Mouse (Mus musculus) embryonic facial prominence, embryonic 14.5 days (tissue): ENCODE measurements around the gene Ndufaf3. TPM values are rescaled to one million over a fixed set of nuclear protein-coding genes. Genes with fewer than 3 reads are reported as not detected.
A peak's percentile ranks its signal among the peaks of the same experiment; 100 is the strongest.
"Not testable (repeated sequence)": the region's sequence is repeated elsewhere in the genome, so short reads cannot be mapped to it uniquely, and the experiment has no call there.

Experiments
- ATAC-seq: fragments of 200-750 bp; cut with Nextera tagmentation; 2 replicates; pipeline ENCODE4 v1.8.0; 2017; ENCODE audit warnings: low read depth, moderate number of reproducible peaks, moderate TSS enrichment
- DNase-seq: peaks from one replicate; pipeline ENCODE4 v3.0.0-alpha.2; 2015; ENCODE audit warnings: low spot score
- H3K27ac ChIP-seq: fragments of 300-500 bp; sonication (generic); replicated peaks from 2 replicates; pipeline ENCODE4 v1.5.1; 2014; ENCODE audit warnings: low read depth, mild to moderate bottlenecking, low read length, moderate library complexity
- H3K27me3 ChIP-seq: fragments of 300-500 bp; sonication (generic); replicated peaks from 2 replicates; pipeline ENCODE4 v1.6.1; 2014; ENCODE audit warnings: low read length; ENCODE audit not compliant: control insufficient read depth, insufficient read depth
- H3K36me3 ChIP-seq: fragments of 300-500 bp; sonication (generic); 2 replicates; pipeline ENCODE4 v1.6.1; 2014; ENCODE audit warnings: low read length, mixed read lengths; ENCODE audit not compliant: control insufficient read depth, insufficient read depth
- H3K4me1 ChIP-seq: fragments of 300-500 bp; sonication (generic); 2 replicates; pipeline ENCODE4 v1.6.1; 2014; ENCODE audit warnings: antibody characterized with exemption, low read length; ENCODE audit not compliant: control insufficient read depth, insufficient read depth
- H3K4me2 ChIP-seq: fragments of 300-500 bp; sonication (generic); 2 replicates; pipeline ENCODE4 v1.6.1; 2014; ENCODE audit warnings: low read depth, mild to moderate bottlenecking, low read length, moderate library complexity, mixed read lengths
- H3K4me3 ChIP-seq: fragments of 300-500 bp; sonication (generic); 2 replicates; pipeline ENCODE4 v1.5.1; 2014; ENCODE audit warnings: low read depth, mild to moderate bottlenecking, low read length
- H3K9ac ChIP-seq: fragments of 300-500 bp; sonication (generic); 2 replicates; pipeline ENCODE4 v1.6.1; 2014; ENCODE audit warnings: low read depth, mild to moderate bottlenecking, low read length, moderate library complexity, mixed read lengths
- H3K9me3 ChIP-seq: fragments of 300-500 bp; sonication (generic); 2 replicates; pipeline ENCODE4 v1.6.1; 2016; ENCODE audit warnings: low read length; ENCODE audit not compliant: control insufficient read depth
- WGBS: fragments of 180-500 bp; shearing (Covaris S2); extraction: QIAGEN DNeasy Blood & Tissue Kit; methylation state at CpG from one replicate; pipeline ENCODE4 v1.1.7; 2014; 5-methylcytosine and 5-hydroxymethylcytosine counted together
- polyA plus RNA-seq: library from polyadenylated mRNA; unstranded; fragments of >200 nt; fragmentation: Nextera tagmentation; extraction: Ambion mirVana; gene quantifications from 2 replicates; pipeline ENCODE4 v1.2.1, GENCODE M21; 2014

The Ndufaf3 gene
- polyA plus RNA-seq: 59.6 and 61.9 TPM in 2 replicates

GRCm38 (mm10) chr9:108566815-108567776, at the start of gene Ndufaf3:
TSS of gene Ndufaf3 (minus strand) at chr9:108567434.
- Histone ChIP-seq H3K4me1 (peaks cover 23% of the 10 kb centered on the region), H3K9me3 (no peaks in the 10 kb centered on the region), H3K27ac (peak within 1 kb of the TSS; percentile 94), H3K4me3 (peak within 1 kb of the TSS; percentile 77), H3K36me3 (peaks cover 52% of the 10 kb centered on the region), H3K27me3 (no peaks in the 10 kb centered on the region), H3K4me2 (peak within 1 kb of the TSS; percentile 99), H3K9ac (peak within 1 kb of the TSS; percentile 85)
- DNase-seq (peak; percentile 98), ATAC-seq (peak; percentile 90)
- WGBS: under 1% methylated on average over 56 of the region's 73 CpGs

DNA sequence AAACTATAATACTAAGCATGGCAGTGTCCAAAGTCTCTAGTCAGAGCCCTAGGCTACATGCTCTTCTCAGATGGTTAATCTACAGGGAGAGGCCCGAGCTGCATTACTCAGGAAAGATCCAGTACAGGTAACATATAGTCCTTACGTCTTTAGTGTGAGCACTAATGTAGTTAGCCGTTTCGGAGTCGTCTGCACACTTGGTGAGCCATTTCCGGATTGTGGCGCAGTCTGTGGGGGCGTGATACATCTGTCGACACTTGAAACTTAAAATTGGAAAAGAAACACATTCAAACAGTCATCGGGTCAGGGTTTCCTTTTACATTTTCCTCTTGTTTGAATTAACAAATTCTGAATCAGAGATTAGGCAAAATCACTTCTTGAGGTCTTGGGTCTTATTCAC, 44.3 kb upstream of the Ndufaf3 start:
- 94% methylated on average over 10 of the region's 10 CpGs for WGBS

GRCm38 (mm10) chr9:108608889-108609288, 41.7 kb upstream of the Ndufaf3 start:
- DNase-seq: no peak
- H3K27me3 ChIP-seq: no peaks in the 10 kb centered on the region
- ATAC-seq: no peak
- H3K4me1 ChIP-seq: no peaks in the 10 kb centered on the region
- no peaks in the 10 kb centered on the region for H3K9me3 ChIP-seq
- H3K36me3 ChIP-seq: peaks cover 95% of the 10 kb centered on the region
- no peak overlapping the region for H3K4me3 ChIP-seq
- no peak overlapping the region for H3K4me2 ChIP-seq
- no peak overlapping the region for H3K27ac ChIP-seq
- 98% methylated on average over 4 of the region's 4 CpGs for WGBS
- no peak overlapping the region for H3K9ac ChIP-seq

More for the DNA sequence above, 44.3 kb upstream of the Ndufaf3 start:
- DNase-seq (no peak), ATAC-seq (no peak)
- Histone ChIP-seq H3K4me2 (no peak overlapping the region), H3K36me3 (peaks cover 98% of the 10 kb centered on the region), H3K27ac (no peak overlapping the region), H3K9me3 (no peaks in the 10 kb centered on the region), H3K27me3 (no peaks in the 10 kb centered on the region), H3K4me3 (no peak overlapping the region), H3K4me1 (no peaks in the 10 kb centered on the region), H3K9ac (no peak overlapping the region)

DNA sequence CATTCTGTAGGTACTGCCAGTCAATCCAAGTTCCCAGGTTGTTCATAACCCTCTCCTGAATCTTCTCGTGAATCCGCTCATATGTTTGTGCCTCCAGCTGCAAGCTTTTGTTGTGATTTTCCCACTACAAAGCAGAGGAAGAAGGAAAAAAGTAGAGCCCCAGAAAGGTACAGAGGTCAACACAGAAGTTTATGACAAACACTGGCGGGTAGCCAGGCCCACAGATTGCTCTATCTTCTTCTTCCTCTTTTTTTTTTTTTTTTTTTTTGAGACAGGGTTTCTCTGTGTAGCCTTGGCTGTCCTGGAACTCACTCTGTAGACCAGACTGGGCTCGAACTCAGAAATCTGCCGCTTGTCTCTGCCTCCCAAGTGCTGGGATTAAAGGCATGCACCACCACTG, 40.7 kb upstream of the Ndufaf3 start:
- WGBS: 95% methylated on average over 5 of the region's 5 CpGs
- not testable (repeated sequence) for H3K4me2 ChIP-seq

DNA sequence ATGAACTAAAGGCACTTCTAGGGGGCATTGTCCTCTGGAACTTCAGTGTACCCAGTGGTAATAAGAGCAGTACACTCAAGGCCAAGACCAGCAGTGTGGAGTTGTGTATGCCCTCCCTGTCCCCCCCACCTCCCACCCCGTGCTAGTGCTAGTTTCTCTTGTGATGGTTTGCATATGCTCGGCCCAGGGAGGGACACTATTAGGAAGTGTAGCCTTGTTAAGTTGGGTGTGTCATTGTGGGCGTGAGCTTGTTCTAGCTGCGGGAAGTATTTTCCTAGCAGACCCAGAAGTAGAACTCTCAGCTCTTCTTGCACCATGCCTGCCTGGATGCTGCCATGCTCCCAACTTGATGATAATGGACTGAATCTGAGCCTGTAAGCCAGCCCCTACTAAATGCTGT, 34.8 kb upstream of the Ndufaf3 start:
- no peak overlapping the region for H3K4me3 ChIP-seq
- H3K9me3 ChIP-seq: no peaks in the 10 kb centered on the region
- 84% methylated on average over 4 of the region's 4 CpGs for WGBS
- H3K4me2 ChIP-seq: no peak overlapping the region
- DNase-seq (no peak), ATAC-seq (no peak)
- no peaks in the 10 kb centered on the region for H3K27me3 ChIP-seq
- peaks cover 38% of the 10 kb centered on the region for H3K36me3 ChIP-seq
- no peaks in the 10 kb centered on the region for H3K4me1 ChIP-seq
- no peak overlapping the region for H3K9ac ChIP-seq
- no peak overlapping the region for H3K27ac ChIP-seq

More for the DNA sequence above, 40.7 kb upstream of the Ndufaf3 start:
- DNase-seq, H3K27me3 ChIP-seq, H3K9ac ChIP-seq, H3K27ac ChIP-seq, ATAC-seq, H3K4me1 ChIP-seq, H3K9me3 ChIP-seq, H3K4me3 ChIP-seq: not testable (repeated sequence)
- peaks cover 94% of the 10 kb centered on the region for H3K36me3 ChIP-seq

DNA sequence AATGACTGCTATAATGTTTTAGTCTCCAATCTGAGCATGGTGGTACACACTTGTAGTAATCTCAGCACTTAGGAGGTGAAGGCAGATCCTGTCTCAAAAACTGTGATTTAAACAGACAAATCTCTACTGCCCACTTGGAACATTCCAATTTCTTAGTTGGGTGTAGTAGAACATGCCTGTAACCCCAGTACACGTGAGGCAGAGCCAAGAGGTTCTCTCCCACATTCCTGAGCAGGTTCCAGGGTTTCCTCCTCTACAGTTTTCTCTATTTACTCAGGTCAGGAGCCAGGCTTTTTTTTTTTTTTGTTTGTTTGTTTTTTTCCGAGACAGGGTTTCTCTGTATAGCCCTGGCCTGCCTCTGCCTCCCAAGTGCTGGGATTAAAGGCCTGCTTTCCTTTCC, 32.8 kb upstream of the Ndufaf3 start:
- Histone ChIP-seq H3K4me2 (no peak overlapping the region), H3K4me1 (no peaks in the 10 kb centered on the region), H3K9ac (no peak overlapping the region), H3K27me3 (no peaks in the 10 kb centered on the region), H3K36me3 (peaks cover 21% of the 10 kb centered on the region), H3K4me3 (no peak overlapping the region), H3K9me3 (no peaks in the 10 kb centered on the region), H3K27ac (no peak overlapping the region)
- WGBS: 46% methylated on average over 2 of the region's 2 CpGs
- ATAC-seq (no peak), DNase-seq (no peak)

GRCm38 (mm10) chr9:108599021-108599566, 31.9 kb upstream of the Ndufaf3 start:
- ATAC-seq: no peak
- WGBS: 81% methylated on average over 4 of the region's 4 CpGs
- DNase-seq: peak; percentile 55

GRCm38 (mm10) chr9:108596998-108597764, 29.9 kb upstream of the Ndufaf3 start, which contains the start of gene P4htm:
TSS of gene P4htm (minus strand) at chr9:108597667.
- peak; percentile 69 for DNase-seq
- H3K27me3 ChIP-seq: no peaks in the 10 kb centered on the region
- 3% methylated on average over 43 of the region's 69 CpGs for WGBS
- H3K4me3 ChIP-seq: peak within 1 kb of the TSS; percentile 74
- H3K9me3 ChIP-seq: no peaks in the 10 kb centered on the region
- H3K36me3 ChIP-seq: no peaks in the 10 kb centered on the region
- H3K4me2 ChIP-seq: peak within 1 kb of the TSS; percentile 95
- ATAC-seq: peak; percentile 74
- no peaks in the 10 kb centered on the region for H3K4me1 ChIP-seq
- H3K27ac ChIP-seq: no peak within 1 kb of the TSS
- peak within 1 kb of the TSS; percentile 80 for H3K9ac ChIP-seq

More at GRCm38 (mm10) chr9:108599021-108599566, 31.9 kb upstream of the Ndufaf3 start:
- Histone ChIP-seq H3K27ac (no peak overlapping the region), H3K27me3 (no peaks in the 10 kb centered on the region), H3K9me3 (no peaks in the 10 kb centered on the region), H3K4me1 (no peaks in the 10 kb centered on the region), H3K4me2 (no peak overlapping the region), H3K9ac (no peak overlapping the region), H3K36me3 (peaks cover 13% of the 10 kb centered on the region), H3K4me3 (no peak overlapping the region)
